21 mouse cellular contexts compared by ENCODE assay signal in genomic region chr8:45734071-45734470, GRCm38 (mm10).
DNase-seq lines count a peak whose midpoint lies in the region; ATAC-seq and TF ChIP-seq lines count a peak whose summit lies in the region.
"Had no signal": no experiment of that assay in that cellular context is flagged by ENCODE, and none has a peak within 500 bp of the region (broad histone marks: within the 10 kb centered on the region; RNA-seq: fewer than 3 reads in every experiment).

No protein-coding gene starts in this region.

- no peak overlapping the region for H3K9ac ChIP-seq in forebrain, embryonic 13.5 days
- no peak overlapping the region for H3K9ac ChIP-seq in hindbrain, postnatal 0 days (replicated peaks; ENCODE audit: low read length)
- H3K9ac ChIP-seq in hindbrain, embryonic 13.5 days: no peak overlapping the region
- H3K9ac ChIP-seq in midbrain, embryonic 15.5 days: no peak overlapping the region
- H3K9ac ChIP-seq: embryonic facial prominence, embryonic 15.5 days; hindbrain, embryonic 12.5 days; neural tube, embryonic 12.5 days had no signal

- H3K36me3 ChIP-seq in forebrain, embryonic 13.5 days (ENCODE audit: poor library complexity, severe bottlenecking): peaks cover 3% of the 10 kb centered on the region; the same call in 1 of the 2 replicates
- H3K36me3 ChIP-seq in forebrain, embryonic 10.5 days (replicated peaks): no peaks in the 10 kb centered on the region; the same call in 1 of the 2 replicates
- no peaks in the 10 kb centered on the region for H3K36me3 ChIP-seq in hindbrain, postnatal 0 days (ENCODE audit: insufficient read depth, low read length)
- H3K36me3 ChIP-seq in hindbrain, embryonic 13.5 days: peaks cover 3% of the 10 kb centered on the region; the same call in 1 of the 2 replicates
- 0 out of 2 replicates have a peak, but pooled peaks cover 5% of the 10 kb centered on the region for H3K36me3 ChIP-seq in midbrain, embryonic 15.5 days (replicated peaks)
- H3K36me3 ChIP-seq: embryonic facial prominence, embryonic 15.5 days; hindbrain, embryonic 12.5 days; neural tube, embryonic 12.5 days had no signal

- H3K4me2 ChIP-seq in forebrain, embryonic 13.5 days: no peak overlapping the region
- no peak overlapping the region for H3K4me2 ChIP-seq in hindbrain, postnatal 0 days (ENCODE audit: low read depth, low read length)
- no peak overlapping the region for H3K4me2 ChIP-seq in hindbrain, embryonic 13.5 days
- H3K4me2 ChIP-seq in midbrain, embryonic 15.5 days: no peak overlapping the region
- H3K4me2 ChIP-seq: embryonic facial prominence, embryonic 15.5 days; hindbrain, embryonic 12.5 days; neural tube, embryonic 12.5 days had no signal

- WGBS in forebrain, embryonic 13.5 days: 24% methylated on average over 8 of the region's 8 CpGs
- WGBS in forebrain, embryonic 10.5 days: 52% methylated on average over 8 of the region's 8 CpGs
- WGBS in hindbrain, postnatal 0 days: 62% methylated on average over 8 of the region's 8 CpGs
- 73% methylated on average over 8 of the region's 8 CpGs for WGBS in hindbrain, embryonic 13.5 days
- 27% methylated on average over 8 of the region's 8 CpGs for WGBS in midbrain, embryonic 15.5 days

- no peaks in the 10 kb centered on the region for H3K27me3 ChIP-seq in forebrain, embryonic 13.5 days
- H3K27me3 ChIP-seq in forebrain, embryonic 10.5 days (ENCODE audit: poor library complexity, severe bottlenecking): 0 out of 2 replicates have a peak, but pooled peaks cover 6% of the 10 kb centered on the region
- no peaks in the 10 kb centered on the region for H3K27me3 ChIP-seq in hindbrain, postnatal 0 days (ENCODE audit: insufficient read depth, low read length)
- H3K27me3 ChIP-seq in hindbrain, embryonic 13.5 days: no peaks in the 10 kb centered on the region
- H3K27me3 ChIP-seq in midbrain, embryonic 15.5 days (replicated peaks): no peaks in the 10 kb centered on the region
- H3K27me3 ChIP-seq: CH12.LX; embryonic facial prominence, embryonic 15.5 days; hindbrain, embryonic 12.5 days; neural tube, embryonic 12.5 days had no signal

- H3K9me3 ChIP-seq in forebrain, embryonic 13.5 days (replicated peaks): no peaks in the 10 kb centered on the region
- no peaks in the 10 kb centered on the region for H3K9me3 ChIP-seq in forebrain, embryonic 10.5 days
- no peaks in the 10 kb centered on the region for H3K9me3 ChIP-seq in hindbrain, postnatal 0 days (ENCODE audit: low read length)
- H3K9me3 ChIP-seq in hindbrain, embryonic 13.5 days: no peaks in the 10 kb centered on the region
- H3K9me3 ChIP-seq in midbrain, embryonic 15.5 days: no peaks in the 10 kb centered on the region
- H3K9me3 ChIP-seq: embryonic facial prominence, embryonic 15.5 days; hindbrain, embryonic 12.5 days; neural tube, embryonic 12.5 days had no signal

- no peak overlapping the region for H3K27ac ChIP-seq in forebrain, embryonic 13.5 days
- H3K27ac ChIP-seq in forebrain, embryonic 10.5 days: no peak overlapping the region
- no peak overlapping the region for H3K27ac ChIP-seq in hindbrain, postnatal 0 days
- no peak overlapping the region for H3K27ac ChIP-seq in hindbrain, embryonic 13.5 days
- 0 out of 2 replicates have a peak overlapping the region, but pooled peaks have one; percentile 15 for H3K27ac ChIP-seq in midbrain, embryonic 15.5 days
- H3K27ac ChIP-seq: embryonic facial prominence, embryonic 15.5 days; gastrocnemius, adult 2 months; hindbrain, embryonic 12.5 days; macrophage; neural tube, embryonic 12.5 days had no signal

- peaks cover 8% of the 10 kb centered on the region for H3K4me1 ChIP-seq in forebrain, embryonic 13.5 days
- H3K4me1 ChIP-seq in forebrain, embryonic 10.5 days: peaks cover 12% of the 10 kb centered on the region
- H3K4me1 ChIP-seq in hindbrain, postnatal 0 days (ENCODE audit: insufficient read depth, low read length): no peaks in the 10 kb centered on the region
- no peaks in the 10 kb centered on the region; the same call in 1 of the 2 replicates for H3K4me1 ChIP-seq in hindbrain, embryonic 13.5 days (replicated peaks)
- H3K4me1 ChIP-seq in midbrain, embryonic 15.5 days: no peaks in the 10 kb centered on the region
- H3K4me1 ChIP-seq: embryonic facial prominence, embryonic 15.5 days; hindbrain, embryonic 12.5 days; neural tube, embryonic 12.5 days had no signal

- ATAC-seq in forebrain, embryonic 13.5 days: peak; percentile 67
- ATAC-seq in hindbrain, postnatal 0 days: no peak
- ATAC-seq in hindbrain, embryonic 13.5 days (ENCODE audit: low FRiP score): no peak
- no peak for ATAC-seq in midbrain, embryonic 15.5 days (replicated peaks)
- ATAC-seq: activated CD4-positive, CD25-positive, alpha-beta regulatory T cell, adult 4 months; intestine, embryonic 16.5 days had no signal

- H3K4me3 ChIP-seq in forebrain, embryonic 13.5 days: no peak overlapping the region
- H3K4me3 ChIP-seq in forebrain, embryonic 10.5 days: no peak overlapping the region
- H3K4me3 ChIP-seq in hindbrain, postnatal 0 days (ENCODE audit: low read length): no peak overlapping the region
- H3K4me3 ChIP-seq in hindbrain, embryonic 13.5 days: no peak overlapping the region
- no peak overlapping the region for H3K4me3 ChIP-seq in midbrain, embryonic 15.5 days
- H3K4me3 ChIP-seq: embryonic facial prominence, embryonic 15.5 days; gastrocnemius, adult 2 months; hindbrain, embryonic 12.5 days; neural tube, embryonic 12.5 days had no signal

- no peak for TF ChIP-seq CTCF in hindbrain, postnatal 0 days (IDR thresholded peaks at IDR 0.05; ENCODE audit: low read depth)

- intact Hi-C loops in gastrocnemius, postnatal 14 days (cut with DNase I; ENCODE audit: low total_unique reads): no loop called here

- no peak for DNase-seq in forebrain, embryonic 10.5 days (ENCODE audit: extremely low spot score, low spot score)
- DNase-seq in hindbrain, postnatal 0 days (ENCODE audit: low spot score): peak; percentile 16
- peak; percentile 6 for DNase-seq in ZHBTc4 (ENCODE audit: low read depth, low spot score)
- no peak for DNase-seq in right cerebral cortex, postnatal 25 days
- no peak for DNase-seq in gastrocnemius, postnatal 14 days
- DNase-seq: adrenal gland, postnatal 14 days; cerebellum, adult 8-10 months; gastrocnemius, adult 2 months; heart, adult 11 months; lung, adult 2 months; thymus, postnatal 4 days had no signal

Comparison
In these comparisons a context has a peak if more than half of its experiments do, and no peak if none do; other contexts are left out.
1. DNase-seq: peak in hindbrain, postnatal 0 days (single experiment) and ZHBTc4 (single experiment); none in forebrain, embryonic 10.5 days (single experiment), right cerebral cortex, postnatal 25 days (single experiment) and gastrocnemius, postnatal 14 days (single experiment).